Mouse (Mus musculus): ENCODE measurements around the gene Sardh. TPM values are rescaled to one million over a fixed set of nuclear protein-coding genes. Genes with fewer than 3 reads are reported as not detected.
A peak's percentile ranks its signal among the peaks of the same experiment; 100 is the strongest.

Sardh gene
- 37.6 and 41.5 TPM in 2 replicates for polyA plus RNA-seq (2016; fragmentation: Nextera tagmentation; extraction: Ambion mirVana)

DNA sequence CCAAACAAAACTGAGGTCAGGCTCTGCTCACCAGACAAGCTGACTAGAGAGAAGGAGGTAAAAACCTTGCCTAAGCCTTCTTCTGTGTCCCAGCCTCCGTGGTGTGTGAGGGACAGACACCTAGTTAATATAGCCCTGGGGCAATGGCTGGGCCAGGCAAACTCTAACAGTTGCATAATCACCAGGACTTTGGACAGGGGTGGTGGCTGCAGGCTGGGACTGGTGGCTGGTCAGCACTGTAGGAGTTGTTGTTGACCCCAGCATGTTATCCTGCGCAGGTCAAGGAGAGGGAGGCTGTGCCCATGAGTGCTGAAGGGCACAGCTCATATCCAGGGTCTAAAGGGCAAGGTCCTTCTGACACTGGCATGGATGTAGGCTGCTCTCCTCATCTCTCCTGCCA, at the start of gene Sardh:
TSS of gene Sardh (minus strand) at position 127 of the 400 bp plus-strand sequence.
- ATAC-seq = peak; percentile 62
- H3K4me3 ChIP-seq = no peak within 1 kb of the TSS

DNA sequence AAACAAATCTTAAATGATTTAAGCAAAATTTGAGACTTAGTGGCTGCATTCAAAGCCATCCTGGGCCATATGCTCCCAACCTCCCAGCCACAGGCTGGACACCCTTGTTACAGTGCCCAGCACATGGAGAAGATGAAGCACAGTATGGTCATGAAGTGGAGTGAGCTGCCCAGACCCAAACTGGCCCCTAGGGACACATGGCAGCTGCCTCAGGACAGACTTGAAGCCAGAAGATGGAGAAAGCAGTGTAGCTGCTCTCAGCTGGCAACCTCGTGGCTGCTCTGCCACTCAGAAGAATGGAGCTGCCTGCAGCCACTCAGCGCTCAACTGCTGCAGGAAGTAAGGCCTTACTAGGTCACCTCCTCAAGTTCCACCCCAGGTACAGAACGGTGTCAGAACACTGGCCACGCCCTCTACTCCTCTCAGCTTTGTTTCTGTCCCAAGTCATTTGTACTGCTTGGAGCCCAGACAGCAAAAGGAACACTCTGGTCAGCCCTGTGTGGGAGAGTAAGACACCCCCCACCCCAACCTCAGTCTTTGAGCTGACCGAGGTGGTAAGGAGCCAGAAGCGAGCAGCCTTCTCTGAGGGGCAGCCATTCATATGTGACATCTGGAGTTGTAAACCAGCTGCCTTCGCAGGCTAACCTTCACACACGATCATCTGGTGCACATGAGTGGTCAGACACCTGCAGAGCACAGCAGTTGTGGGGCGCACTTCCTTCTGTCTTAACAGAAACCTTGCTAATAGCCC, 48.7 kb upstream of the Sardh start:
- no peak for ATAC-seq
- Histone ChIP-seq H3K27ac (no peak overlapping the region), H3K4me2 (no peak overlapping the region), H3K4me1 (no peaks in the 10 kb centered on the region), H3K4me3 (no peak overlapping the region), H3K36me3 (peaks cover 37% of the 10 kb centered on the region), H3K9ac (no peak overlapping the region), H3K27me3 (replicated peaks) (no peaks in the 10 kb centered on the region), H3K9me3 (replicated peaks) (no peaks in the 10 kb centered on the region)
- 72% methylated on average over 9 of the region's 9 CpGs for WGBS (ENCODE audit: insufficient replicate concordance)

More for the DNA sequence above, at the start of gene Sardh:
- 0 out of 2 replicates have a peak, but pooled peaks cover 3% of the 10 kb centered on the region for H3K36me3 ChIP-seq
- H3K27ac ChIP-seq = peak within 1 kb of the TSS; percentile 71
- WGBS (ENCODE audit: insufficient replicate concordance) = 61% methylated on average over 2 of the region's 2 CpGs
- peak within 1 kb of the TSS; percentile 11; the same call in 1 of the 2 replicates for H3K4me2 ChIP-seq
- no peak within 1 kb of the TSS for H3K9ac ChIP-seq
- H3K9me3 ChIP-seq (replicated peaks) = no peaks in the 10 kb centered on the region
- peaks cover 9% of the 10 kb centered on the region; the same call in 1 of the 2 replicates for H3K4me1 ChIP-seq
- H3K27me3 ChIP-seq (replicated peaks) = no peaks in the 10 kb centered on the region

GRCm38 (mm10) chr2:27294777-27295176, 46.6 kb upstream of the Sardh start:
- ATAC-seq = no peak
- no peaks in the 10 kb centered on the region for H3K27me3 ChIP-seq (replicated peaks)
- H3K27ac ChIP-seq = no peak overlapping the region
- no peak overlapping the region for H3K4me3 ChIP-seq
- 68% methylated on average over 3 of the region's 3 CpGs for WGBS (ENCODE audit: insufficient replicate concordance)
- no peak overlapping the region for H3K9ac ChIP-seq
- H3K4me2 ChIP-seq = no peak overlapping the region
- peaks cover 50% of the 10 kb centered on the region for H3K36me3 ChIP-seq
- no peaks in the 10 kb centered on the region for H3K9me3 ChIP-seq (replicated peaks)
- no peaks in the 10 kb centered on the region for H3K4me1 ChIP-seq

DNA sequence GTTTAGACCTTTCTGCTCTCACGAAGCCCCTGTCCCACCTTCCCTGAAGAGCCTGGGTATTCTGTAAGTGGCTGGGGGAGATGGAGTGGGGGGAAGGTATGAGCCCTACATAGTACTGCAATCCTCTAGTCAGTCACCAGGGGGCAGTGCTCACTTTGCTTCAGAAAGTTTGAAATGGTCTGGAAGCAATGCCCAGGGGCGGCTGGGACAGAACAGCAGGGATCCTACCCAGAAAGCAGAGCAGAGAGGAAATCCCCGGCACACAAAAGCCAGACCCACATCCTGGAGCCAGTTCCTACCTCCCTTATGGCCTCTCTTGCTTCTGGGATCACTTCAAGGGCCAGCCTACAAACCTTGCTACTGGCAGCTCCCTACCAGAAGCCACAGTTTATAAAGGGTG, 40.9 kb upstream of the Sardh start:
- no peak overlapping the region for H3K27ac ChIP-seq
- ATAC-seq = no peak

GRCm38 (mm10) chr2:27286971-27287710, 39.0 kb upstream of the Sardh start:
- ATAC-seq = no peak
- Histone ChIP-seq H3K4me3 (no peak overlapping the region), H3K9ac (no peak overlapping the region), H3K4me2 (no peak overlapping the region), H3K36me3 (peaks cover 31% of the 10 kb centered on the region), H3K9me3 (replicated peaks) (no peaks in the 10 kb centered on the region), H3K4me1 (0 out of 2 replicates have a peak, but pooled peaks cover 2% of the 10 kb centered on the region), H3K27me3 (replicated peaks) (no peaks in the 10 kb centered on the region), H3K27ac (no peak overlapping the region)
- WGBS (ENCODE audit: insufficient replicate concordance) = 72% methylated on average over 7 of the region's 7 CpGs

More for the DNA sequence above, 40.9 kb upstream of the Sardh start:
- 30% methylated on average over 3 of the region's 3 CpGs for WGBS (ENCODE audit: insufficient replicate concordance)
- no peak overlapping the region for H3K9ac ChIP-seq
- H3K27me3 ChIP-seq (replicated peaks) = no peaks in the 10 kb centered on the region
- H3K9me3 ChIP-seq (replicated peaks) = no peaks in the 10 kb centered on the region
- H3K4me2 ChIP-seq = no peak overlapping the region
- peaks cover 33% of the 10 kb centered on the region for H3K36me3 ChIP-seq
- no peak overlapping the region for H3K4me3 ChIP-seq
- 0 out of 2 replicates have a peak, but pooled peaks cover 2% of the 10 kb centered on the region for H3K4me1 ChIP-seq

GRCm38 (mm10) chr2:27284441-27284840, 36.3 kb upstream of the Sardh start:
- Histone ChIP-seq H3K4me2 (no peak overlapping the region), H3K27me3 (replicated peaks) (no peaks in the 10 kb centered on the region), H3K4me3 (no peak overlapping the region), H3K9me3 (replicated peaks) (no peaks in the 10 kb centered on the region), H3K36me3 (peaks cover 27% of the 10 kb centered on the region), H3K9ac (no peak overlapping the region), H3K27ac (no peak overlapping the region), H3K4me1 (0 out of 2 replicates have a peak, but pooled peaks cover 2% of the 10 kb centered on the region)
- 65% methylated on average over 7 of the region's 7 CpGs for WGBS (ENCODE audit: insufficient replicate concordance)
- no peak for ATAC-seq

DNA sequence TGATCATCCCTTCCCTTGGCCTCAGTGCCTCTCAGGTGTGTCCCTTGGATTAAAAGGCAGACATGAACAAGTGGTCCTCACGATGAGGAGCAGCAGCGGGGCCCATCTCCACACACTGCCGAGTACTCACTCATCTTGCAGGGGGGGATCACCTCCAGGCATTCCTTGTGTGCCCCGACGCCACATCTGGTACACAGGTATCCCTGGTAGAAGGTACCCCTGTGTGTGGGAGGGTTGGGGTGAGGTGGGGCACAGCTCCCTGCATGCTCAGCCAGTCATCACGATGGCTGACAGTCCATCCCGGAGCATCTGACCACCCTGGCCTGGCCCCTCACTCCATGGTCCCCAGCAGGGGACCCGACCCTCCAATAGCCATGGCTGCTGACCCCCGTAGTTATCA, 33.6 kb upstream of the Sardh start:
- no peaks in the 10 kb centered on the region for H3K27me3 ChIP-seq (replicated peaks)
- no peak overlapping the region for H3K9ac ChIP-seq
- H3K9me3 ChIP-seq (replicated peaks) = no peaks in the 10 kb centered on the region
- H3K27ac ChIP-seq = no peak overlapping the region
- H3K4me1 ChIP-seq = 0 out of 2 replicates have a peak, but pooled peaks cover 2% of the 10 kb centered on the region
- ATAC-seq = no peak
- WGBS (ENCODE audit: insufficient replicate concordance) = 88% methylated on average over 9 of the region's 9 CpGs
- H3K4me3 ChIP-seq = no peak overlapping the region
- H3K36me3 ChIP-seq = peaks cover 40% of the 10 kb centered on the region
- H3K4me2 ChIP-seq = no peak overlapping the region

GRCm38 (mm10) chr2:27280920-27281611, 32.9 kb upstream of the Sardh start:
- Histone ChIP-seq H3K27me3 (replicated peaks) (no peaks in the 10 kb centered on the region), H3K9me3 (replicated peaks) (no peaks in the 10 kb centered on the region), H3K9ac (no peak overlapping the region), H3K4me2 (no peak overlapping the region), H3K36me3 (peaks cover 46% of the 10 kb centered on the region), H3K4me1 (0 out of 2 replicates have a peak, but pooled peaks cover 2% of the 10 kb centered on the region), H3K27ac (no peak overlapping the region), H3K4me3 (no peak overlapping the region)
- WGBS (ENCODE audit: insufficient replicate concordance) = 64% methylated on average over 13 of the region's 13 CpGs
- ATAC-seq = no peak

- 78% methylated on average over 7 of the region's 7 CpGs for WGBS (ENCODE audit: insufficient replicate concordance)
- H3K9me3 ChIP-seq (replicated peaks) = no peaks in the 10 kb centered on the region
- H3K36me3 ChIP-seq = peaks cover 65% of the 10 kb centered on the region
- no peaks in the 10 kb centered on the region for H3K27me3 ChIP-seq (replicated peaks)
- H3K27ac ChIP-seq = no peak overlapping the region
- no peak overlapping the region for H3K9ac ChIP-seq
- H3K4me3 ChIP-seq = no peak overlapping the region
- ATAC-seq = no peak
- no peaks in the 10 kb centered on the region for H3K4me1 ChIP-seq
- no peak overlapping the region for H3K4me2 ChIP-seq
Observed at GRCm38 (mm10) chr2:27278859-27279258, 30.7 kb upstream of the Sardh start.

- Histone ChIP-seq H3K9ac (no peak overlapping the region), H3K36me3 (peaks cover 71% of the 10 kb centered on the region), H3K9me3 (replicated peaks) (no peaks in the 10 kb centered on the region), H3K4me1 (no peaks in the 10 kb centered on the region), H3K27ac (no peak overlapping the region), H3K27me3 (replicated peaks) (no peaks in the 10 kb centered on the region), H3K4me2 (no peak overlapping the region), H3K4me3 (no peak overlapping the region)
- ATAC-seq = no peak
- 61% methylated on average over 2 of the region's 2 CpGs for WGBS (ENCODE audit: insufficient replicate concordance)
Observed at GRCm38 (mm10) chr2:27268325-27268724, 20.2 kb upstream of the Sardh start.

DNA sequence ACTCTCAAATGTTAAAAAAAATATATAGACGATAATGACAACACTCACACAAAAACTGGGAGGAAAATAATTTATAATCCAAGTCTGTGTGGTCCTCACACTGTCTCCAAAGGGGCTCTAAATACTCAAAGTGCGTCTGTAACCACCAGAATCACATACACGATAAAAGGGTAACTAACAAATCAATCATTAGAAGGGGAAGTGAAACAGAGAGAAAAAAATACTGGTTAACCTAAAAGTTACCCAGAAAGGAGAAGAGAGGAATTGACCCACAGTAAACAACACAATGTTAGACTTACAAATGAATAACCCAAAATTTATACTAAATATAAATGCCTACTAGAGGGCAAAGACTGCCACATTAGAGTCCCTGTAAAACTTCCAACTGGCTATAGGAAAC, 17.7 kb upstream of the Sardh start:
- Histone ChIP-seq H3K27ac (no peak overlapping the region), H3K4me3 (no peak overlapping the region), H3K4me2 (no peak overlapping the region), H3K9ac (no peak overlapping the region), H3K4me1 (no peaks in the 10 kb centered on the region), H3K27me3 (replicated peaks) (no peaks in the 10 kb centered on the region), H3K36me3 (peaks cover 61% of the 10 kb centered on the region), H3K9me3 (replicated peaks) (no peaks in the 10 kb centered on the region)
- WGBS (ENCODE audit: insufficient replicate concordance) = 53% methylated on average over 3 of the region's 3 CpGs
- ATAC-seq = no peak

GRCm38 (mm10) chr2:27262984-27263383, 14.8 kb upstream of the Sardh start:
- Histone ChIP-seq H3K4me1 (no peaks in the 10 kb centered on the region), H3K36me3 (peaks cover 37% of the 10 kb centered on the region), H3K4me3 (no peak overlapping the region), H3K4me2 (no peak overlapping the region), H3K9me3 (replicated peaks) (no peaks in the 10 kb centered on the region), H3K9ac (no peak overlapping the region), H3K27me3 (replicated peaks) (no peaks in the 10 kb centered on the region), H3K27ac (no peak overlapping the region)
- WGBS (ENCODE audit: insufficient replicate concordance) = 90% methylated on average over 4 of the region's 4 CpGs
- no peak for ATAC-seq

Data from liver, embryonic 12.5 days (tissue).